Mouse (Mus musculus) olfactory bulb, adult 2 months (tissue): Measurements from ENCODE around the gene Rbm38. TPM values are rescaled to one million over a fixed set of nuclear protein-coding genes. Genes with fewer than 3 reads are reported as not detected.

Experiments used
- H3K27ac ChIP-seq: fragments of 200-500 bp; 2 replicates; pipeline ENCODE4 v1.5.1; 2012; ENCODE audit warnings: low read depth, low read length; ENCODE audit not compliant: insufficient read depth
- H3K4me1 ChIP-seq: fragments of 200-500 bp; 2 replicates; pipeline ENCODE4 v1.6.1; 2012; ENCODE audit warnings: low read length; ENCODE audit not compliant: control insufficient read depth, insufficient read depth
- H3K4me3 ChIP-seq: fragments of 200-500 bp; 2 replicates; pipeline ENCODE4 v1.5.1; 2012; ENCODE audit warnings: mild to moderate bottlenecking, low read depth, low read length, moderate library complexity; ENCODE audit not compliant: insufficient read depth
- CTCF ChIP-seq: fragments of 200-500 bp; IDR thresholded peaks from 2 replicates; pipeline ENCODE4 v1.5.1; 2012; ENCODE audit warnings: low read depth, mild to moderate bottlenecking, low read length, moderate library complexity; ENCODE audit not compliant: insufficient read depth
- POLR2A ChIP-seq: fragments of 200-500 bp; IDR thresholded peaks from 2 replicates; pipeline ENCODE4 v1.6.1; 2012; ENCODE audit warnings: mild to moderate bottlenecking, low read depth, low read length, moderate library complexity; ENCODE audit not compliant: insufficient read depth
- WGBS: fragments of 180-500 bp; shearing (Covaris S2); methylation state at CpG from one replicate; pipeline ENCODE4 v1.1.7; 2018; 5-methylcytosine and 5-hydroxymethylcytosine counted together
- polyA plus RNA-seq: library from polyadenylated mRNA; stranded (reverse); fragments of >200 nt; gene quantifications from 2 replicates; pipeline ENCODE4 v1.2.4, GENCODE M21; 2012; ENCODE audit warnings: low replicate concordance; ENCODE audit not compliant: missing spikeins, insufficient read depth, insufficient read length

Gene Rbm38
- polyA plus RNA-seq, 1 experiment: not detected

- WGBS: 95% methylated on average over 43 of the region's 43 CpGs
- Histone ChIP-seq H3K4me3 (no peak overlapping the region), H3K27ac (no peak overlapping the region), H3K4me1 (peaks cover 20% of the 10 kb centered on the region)
- no peak for TF ChIP-seq POLR2A
- TF ChIP-seq CTCF: no peak
Observed at GRCm38 (mm10) chr2:172979666-172980345, 40.5 kb upstream of the Rbm38 start.

- 89% methylated on average over 9 of the region's 9 CpGs for WGBS
- no peak overlapping the region for H3K27ac ChIP-seq
- TF ChIP-seq CTCF (no peak), POLR2A (no peak)
- no peak overlapping the region for H3K4me3 ChIP-seq
- peaks cover 2% of the 10 kb centered on the region; the same call in 1 of the 2 replicates for H3K4me1 ChIP-seq
Observed at GRCm38 (mm10) chr2:172982776-172983561, 37.3 kb upstream of the Rbm38 start.

GRCm38 (mm10) chr2:172990161-172990560 is 30.1 kb upstream of the Rbm38 start:
- Histone ChIP-seq H3K4me3 (no peak overlapping the region), H3K27ac (no peak overlapping the region), H3K4me1 (peaks cover 3% of the 10 kb centered on the region; the same call in 1 of the 2 replicates)
- WGBS: 89% methylated on average over 6 of the region's 6 CpGs
- TF ChIP-seq CTCF (no peak), POLR2A (no peak)

- 9% methylated on average over 4 of the region's 4 CpGs for whole genome bisulfite sequencing
Observed at GRCm38 (mm10) chr2:172996207-172996606, 24.1 kb upstream of the Rbm38 start.

GRCm38 (mm10) chr2:172997748-172998147 is 22.6 kb upstream of the Rbm38 start:
- peaks cover 15% of the 10 kb centered on the region for H3K4me1 ChIP-seq
- H3K4me3 ChIP-seq: no peak overlapping the region
- H3K27ac ChIP-seq: no peak overlapping the region
- TF ChIP-seq CTCF: no peak
- TF ChIP-seq POLR2A: no peak
- 74% methylated on average over 11 of the region's 11 CpGs for WGBS

More at GRCm38 (mm10) chr2:172996207-172996606, 24.1 kb upstream of the Rbm38 start:
- H3K4me3 ChIP-seq: no peak overlapping the region
- TF ChIP-seq CTCF (peak; percentile 74), POLR2A (no peak)
- H3K4me1 ChIP-seq: peaks cover 11% of the 10 kb centered on the region
- no peak overlapping the region for H3K27ac ChIP-seq

GRCm38 (mm10) chr2:172998478-172998877 is 21.8 kb upstream of the Rbm38 start:
- Histone ChIP-seq H3K4me1 (peaks cover 15% of the 10 kb centered on the region), H3K4me3 (no peak overlapping the region), H3K27ac (no peak overlapping the region)
- TF ChIP-seq POLR2A (no peak), CTCF (no peak)
- 71% methylated on average over 7 of the region's 7 CpGs for WGBS

- TF ChIP-seq CTCF (peak; percentile 95), POLR2A (peak; percentile 62; the same call in 1 of the 2 replicates)
- Histone ChIP-seq H3K27ac (no peak within 1 kb of the TSS), H3K4me3 (peak within 1 kb of the TSS; percentile 79), H3K4me1 (peaks cover 15% of the 10 kb centered on the region)
- under 1% methylated on average over 45 of the region's 45 CpGs for WGBS
Observed at GRCm38 (mm10) chr2:172999630-173000284, 20.5 kb upstream of the Rbm38 start, which contains the start of gene Rae1. Gene Rae1 (plus strand): TSS chr2:173000117.

- Histone ChIP-seq H3K4me1 (peaks cover 15% of the 10 kb centered on the region), H3K4me3 (peak overlapping the region; percentile 79), H3K27ac (no peak overlapping the region)
- TF ChIP-seq CTCF (no peak), POLR2A (no peak)
- WGBS: under 1% methylated on average over 42 of the region's 42 CpGs
Observed at GRCm38 (mm10) chr2:173000285-173000652, 20.0 kb upstream of the Rbm38 start.

GRCm38 (mm10) chr2:173000921-173001320 is 19.4 kb upstream of the Rbm38 start:
- H3K27ac ChIP-seq: no peak overlapping the region
- WGBS: 10% methylated on average over 8 of the region's 8 CpGs

More at GRCm38 (mm10) chr2:173000921-173001320, 19.4 kb upstream of the Rbm38 start:
- Histone ChIP-seq H3K4me1 (peaks cover 15% of the 10 kb centered on the region), H3K4me3 (peak overlapping the region; percentile 79)
- no peak for TF ChIP-seq POLR2A
